Mouse (Mus musculus): ENCODE measurements around the gene Trio.

Trio gene

DNA sequence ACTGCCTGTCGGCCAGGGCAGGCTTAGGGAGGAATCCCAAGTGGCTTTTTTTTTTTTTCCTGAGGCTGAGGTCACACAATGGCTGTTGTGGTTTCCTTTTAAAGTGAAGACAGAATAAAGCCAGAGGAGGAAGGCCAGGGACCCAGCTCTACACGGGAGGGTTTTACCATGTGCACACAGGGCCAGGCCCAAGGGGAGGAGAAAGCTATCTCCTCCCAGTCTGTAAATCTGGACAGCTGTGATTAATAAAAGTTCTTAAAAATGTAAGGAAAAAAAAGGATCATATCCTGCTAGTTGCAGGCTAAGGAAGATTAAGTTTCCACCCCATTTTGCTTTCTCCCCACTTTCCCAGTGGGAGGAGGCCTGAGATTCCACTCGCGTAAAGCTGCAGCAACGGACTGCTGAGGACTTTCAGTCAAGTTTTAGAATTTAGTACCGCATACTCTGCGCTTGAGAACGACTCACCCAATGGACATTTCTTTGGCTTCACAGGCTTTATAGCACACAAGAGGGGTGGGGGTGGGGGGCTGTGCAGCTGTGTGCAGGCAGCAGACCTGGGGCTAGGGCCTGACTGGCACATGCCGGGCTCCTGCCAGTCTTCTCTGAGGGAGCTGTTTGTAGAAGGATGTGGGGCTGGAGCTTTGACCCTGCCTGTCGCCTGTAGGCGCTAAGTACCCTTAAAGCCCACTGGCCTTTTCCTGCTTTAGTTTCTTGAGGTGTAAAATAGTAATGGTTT lies 248.0 kb downstream of the Trio start:
- DNase-seq (ENCODE audit: low read depth, low spot score): no peak

DNA sequence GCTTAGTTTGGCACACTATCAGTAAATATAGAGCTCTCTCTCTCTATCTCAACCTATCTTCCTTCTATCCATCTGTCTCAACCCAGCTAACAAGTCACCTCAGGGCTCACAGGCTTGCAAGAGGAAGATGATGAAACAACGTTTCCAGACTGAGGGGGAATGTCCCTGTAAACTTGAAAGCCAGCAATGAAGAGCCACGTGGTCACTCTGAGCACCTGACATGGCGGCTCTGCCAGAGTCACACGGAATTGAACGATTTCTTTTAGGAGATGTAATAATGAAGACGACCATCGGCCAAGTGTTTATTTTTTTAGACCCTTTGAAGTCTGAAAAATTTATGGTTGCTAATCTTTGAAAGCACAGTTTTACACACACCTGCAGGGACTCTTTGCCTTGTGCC lies 251.2 kb downstream of the Trio start:
- DNase-seq (ENCODE audit: low read depth, low spot score): no peak

DNA sequence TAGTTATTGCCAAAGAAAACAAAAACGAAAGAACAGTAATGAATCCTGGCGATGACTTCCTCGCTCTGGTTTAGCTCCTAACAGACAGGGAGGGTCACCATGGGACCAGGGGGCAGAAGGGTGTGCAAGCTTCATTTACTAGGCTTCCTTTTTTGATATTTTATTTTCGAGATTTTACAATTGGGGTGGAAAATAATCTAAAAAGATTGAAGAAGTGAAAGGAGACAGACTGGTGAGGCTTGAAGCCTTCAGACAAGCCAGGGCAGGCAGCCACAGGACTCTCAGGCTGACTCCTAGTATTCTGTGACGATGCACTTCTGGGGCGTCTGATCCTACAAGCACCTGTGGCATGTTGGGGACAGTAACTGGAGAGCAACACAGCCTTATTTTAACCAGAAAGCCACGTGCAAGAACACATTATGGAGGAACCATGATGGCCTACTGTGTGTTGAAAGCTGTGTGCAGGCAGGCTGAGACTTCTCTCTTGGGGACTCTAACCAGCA lies 253.5 kb downstream of the Trio start:
- DNase-seq (ENCODE audit: low read depth, low spot score): no peak

DNA sequence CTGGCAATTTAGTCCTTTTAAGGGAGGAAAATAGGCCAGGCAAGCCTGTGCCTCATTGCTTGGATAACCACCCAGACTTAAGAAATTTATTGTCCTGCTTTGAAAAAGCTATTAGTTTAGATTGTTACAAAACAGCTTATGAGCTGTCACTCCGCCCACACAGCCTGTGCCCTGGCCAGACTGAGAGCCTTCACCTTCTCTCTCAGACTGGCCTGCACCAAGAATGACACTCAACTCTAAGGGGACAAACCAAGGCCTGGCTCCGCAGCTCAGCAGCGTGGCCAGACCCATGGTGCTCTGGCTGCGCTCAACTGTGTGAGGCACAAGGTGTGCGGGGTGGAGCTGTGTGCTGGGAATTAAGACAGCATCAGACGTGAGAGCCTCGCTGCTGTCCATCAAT lies 254.1 kb downstream of the Trio start:
- DNase-seq (ENCODE audit: low read depth, low spot score): no peak

DNA sequence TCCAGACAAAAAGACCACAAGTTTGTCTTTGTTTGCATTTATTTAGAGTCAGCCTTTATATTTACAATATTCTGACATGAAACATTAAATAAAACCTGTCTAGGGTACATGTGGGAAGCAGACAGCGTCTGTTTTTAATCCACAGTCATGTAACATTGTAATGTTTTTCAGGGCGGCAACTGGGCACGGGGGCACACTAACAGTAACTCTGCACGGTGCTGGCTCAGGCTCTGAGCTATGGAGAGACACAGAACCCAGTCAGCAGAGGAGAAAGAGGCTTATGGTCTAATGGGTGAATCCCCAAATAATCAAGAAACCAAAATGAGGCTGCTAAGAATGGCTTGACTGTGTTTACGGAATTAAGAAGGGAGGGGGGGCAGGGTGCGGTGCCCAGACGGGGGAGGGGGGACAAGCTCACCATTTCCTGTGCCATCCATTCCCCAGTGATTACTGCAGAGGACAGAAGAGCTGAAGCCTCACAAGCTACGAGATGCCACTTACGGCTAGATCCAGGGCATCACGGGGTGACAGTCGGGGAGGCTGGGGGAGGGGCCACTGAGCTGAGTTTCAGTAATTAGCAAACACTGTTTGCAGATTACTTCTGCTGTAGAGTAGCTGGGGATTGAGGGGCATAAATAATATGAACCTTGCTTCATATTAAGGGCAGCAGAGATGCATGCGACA lies 255.0 kb downstream of the Trio start:
- DNase-seq (ENCODE audit: low read depth, low spot score): no peak

DNA sequence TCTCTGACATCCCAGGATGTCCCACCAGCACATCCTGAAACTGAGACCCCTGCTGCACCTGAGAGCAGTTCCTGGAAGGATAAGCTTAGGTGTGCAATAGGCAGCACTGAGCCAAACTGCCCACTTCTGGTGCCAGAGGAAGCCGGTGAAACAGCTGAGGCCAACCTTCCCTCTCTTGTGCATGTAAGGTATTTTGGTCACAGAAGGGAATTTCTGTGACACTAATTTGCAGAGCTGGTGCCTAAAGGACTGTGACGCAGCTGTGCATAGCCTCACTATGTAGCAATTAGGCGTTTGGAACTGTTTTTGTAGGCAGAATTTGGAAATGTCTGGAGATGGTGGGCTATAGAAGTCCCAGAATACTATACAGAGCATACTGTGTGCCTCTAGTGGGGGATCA lies 264.2 kb downstream of the Trio start:
- no peak for DNase-seq (ENCODE audit: low read depth, low spot score)

DNA sequence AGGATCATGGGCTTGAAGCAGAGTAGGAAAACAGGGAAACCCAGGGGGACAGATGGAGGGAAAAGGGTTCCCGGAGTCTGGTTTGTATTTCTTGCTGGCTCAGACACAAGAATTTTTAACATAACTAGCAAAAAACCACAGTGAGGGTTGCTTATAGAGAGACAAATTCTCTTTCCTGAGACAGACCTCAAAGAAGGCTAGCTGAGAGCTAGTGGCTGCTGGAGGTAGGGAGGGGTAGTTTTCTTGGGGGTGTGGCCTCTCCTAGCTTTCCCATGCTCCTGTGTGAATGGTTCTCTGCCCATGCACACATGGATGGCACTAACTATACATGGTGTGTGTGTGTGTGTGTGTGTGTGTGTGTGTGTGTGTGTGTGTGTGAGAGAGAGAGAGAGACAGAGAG lies 265.0 kb downstream of the Trio start:
- DNase-seq (ENCODE audit: low read depth, low spot score): no peak

DNA sequence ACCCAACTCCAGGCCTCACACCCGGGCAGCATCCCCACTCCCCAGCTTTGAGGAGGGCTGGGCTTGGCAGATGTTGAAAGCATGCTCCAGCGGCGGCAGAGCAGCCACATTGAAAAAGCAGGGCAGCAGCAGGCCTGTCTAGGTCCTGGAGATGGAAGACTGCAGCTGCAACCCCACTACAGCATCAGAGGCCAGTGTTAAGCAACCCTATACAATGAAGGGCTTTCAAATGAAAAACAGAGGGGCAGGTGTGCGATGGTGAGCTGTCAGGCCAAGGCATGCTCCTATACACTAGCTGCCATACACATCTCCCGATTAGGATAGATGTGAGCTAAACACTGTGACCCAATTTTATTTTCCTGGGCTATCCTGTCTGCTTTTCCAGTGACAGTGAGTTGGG lies 265.8 kb downstream of the Trio start:
- no peak for DNase-seq (ENCODE audit: low read depth, low spot score)

DNA sequence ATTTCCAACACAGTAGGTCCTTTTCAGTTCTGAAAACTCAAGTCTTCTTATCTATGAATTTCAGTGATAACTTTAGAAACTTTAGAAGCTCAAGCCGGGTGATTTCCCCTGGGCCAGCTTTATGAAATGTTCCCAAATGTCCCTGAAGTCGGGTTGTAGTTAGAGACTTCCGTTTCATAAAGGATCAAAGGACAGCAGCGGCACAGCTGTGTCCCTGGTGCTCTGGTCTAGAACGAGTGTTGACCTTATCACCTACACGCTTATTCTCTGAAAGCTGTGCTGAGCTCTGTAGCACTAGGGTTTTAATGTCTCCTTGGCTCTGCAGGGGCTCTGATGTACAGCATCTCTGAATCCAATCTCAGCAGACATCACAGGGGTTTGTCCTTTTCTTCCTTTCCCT lies 267.0 kb downstream of the Trio start:
- DNase-seq (ENCODE audit: low read depth, low spot score): no peak

DNA sequence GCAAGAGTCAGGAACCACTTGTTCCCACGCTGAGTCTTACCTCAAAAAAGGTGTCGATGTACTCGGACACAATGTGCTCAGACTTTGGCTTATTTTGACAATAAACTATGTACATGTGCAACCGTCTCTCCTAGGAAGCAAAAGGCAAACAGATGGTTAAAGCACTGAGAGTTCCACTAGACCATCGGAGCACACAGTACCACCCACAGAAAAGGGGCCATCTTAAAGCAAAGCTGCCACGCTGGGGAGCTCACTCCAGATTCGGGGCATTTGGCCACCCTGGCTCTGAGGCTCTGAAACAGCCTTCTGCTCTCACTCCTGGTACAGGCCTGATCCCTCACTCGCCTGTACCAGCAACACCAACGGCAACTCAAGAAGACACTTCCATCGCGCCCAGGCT lies 269.2 kb downstream of the Trio start:
- DNase-seq (ENCODE audit: low read depth, low spot score): no peak

DNA sequence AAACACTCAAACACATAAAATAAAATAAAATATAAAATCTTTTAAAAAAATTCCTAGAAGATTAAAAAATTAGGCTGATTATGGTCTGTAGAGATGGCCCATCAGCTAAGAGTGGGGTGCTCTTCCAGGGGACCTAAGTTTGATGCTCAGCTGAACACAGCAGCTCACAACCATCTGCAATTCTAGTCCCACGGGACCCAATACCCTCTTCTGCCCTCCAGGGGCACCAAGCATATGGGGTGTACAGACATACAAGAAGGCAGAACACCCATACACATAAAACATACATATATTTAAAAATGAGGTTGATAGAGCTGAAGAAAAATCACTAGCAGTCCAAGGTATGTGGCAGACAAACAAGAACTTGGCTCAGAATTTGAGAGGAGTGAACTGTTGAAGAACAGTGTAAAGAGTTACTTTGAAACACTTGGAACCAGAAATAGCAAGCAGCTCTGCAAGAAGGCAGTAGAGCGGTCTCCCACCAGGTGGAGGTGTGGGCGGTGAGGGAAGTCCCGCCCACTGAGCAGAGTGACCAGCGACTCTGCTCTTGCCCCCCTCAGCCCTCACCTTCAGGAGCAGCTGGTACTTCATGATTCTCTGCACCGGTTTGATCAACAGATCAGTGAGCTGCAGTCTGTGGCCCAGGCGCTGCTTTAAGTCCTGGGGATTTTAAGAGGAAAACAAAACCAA lies 270.9 kb downstream of the Trio start:
- DNase-seq (ENCODE audit: low read depth, low spot score): no peak

DNA sequence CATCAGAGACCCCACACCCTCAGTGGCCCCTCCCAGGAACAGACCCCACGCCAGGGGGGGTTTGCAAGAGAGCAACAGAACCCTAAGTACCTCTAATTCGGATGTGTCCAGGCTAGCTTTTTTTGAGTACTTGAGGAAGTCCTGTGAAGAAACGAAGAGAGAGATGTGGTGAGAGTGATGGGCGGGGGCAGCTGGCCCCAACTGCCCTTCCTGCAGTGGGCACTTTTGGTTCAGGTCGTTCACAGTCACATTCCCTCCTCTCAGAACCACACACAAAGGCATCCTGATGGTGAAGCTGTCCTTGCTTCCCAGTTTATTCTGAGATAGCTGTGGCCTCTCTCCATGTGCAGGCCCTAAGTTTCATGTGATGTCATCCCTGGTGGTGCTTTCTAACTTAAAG lies 271.7 kb downstream of the Trio start:
- DNase-seq (ENCODE audit: low read depth, low spot score): no peak

DNA sequence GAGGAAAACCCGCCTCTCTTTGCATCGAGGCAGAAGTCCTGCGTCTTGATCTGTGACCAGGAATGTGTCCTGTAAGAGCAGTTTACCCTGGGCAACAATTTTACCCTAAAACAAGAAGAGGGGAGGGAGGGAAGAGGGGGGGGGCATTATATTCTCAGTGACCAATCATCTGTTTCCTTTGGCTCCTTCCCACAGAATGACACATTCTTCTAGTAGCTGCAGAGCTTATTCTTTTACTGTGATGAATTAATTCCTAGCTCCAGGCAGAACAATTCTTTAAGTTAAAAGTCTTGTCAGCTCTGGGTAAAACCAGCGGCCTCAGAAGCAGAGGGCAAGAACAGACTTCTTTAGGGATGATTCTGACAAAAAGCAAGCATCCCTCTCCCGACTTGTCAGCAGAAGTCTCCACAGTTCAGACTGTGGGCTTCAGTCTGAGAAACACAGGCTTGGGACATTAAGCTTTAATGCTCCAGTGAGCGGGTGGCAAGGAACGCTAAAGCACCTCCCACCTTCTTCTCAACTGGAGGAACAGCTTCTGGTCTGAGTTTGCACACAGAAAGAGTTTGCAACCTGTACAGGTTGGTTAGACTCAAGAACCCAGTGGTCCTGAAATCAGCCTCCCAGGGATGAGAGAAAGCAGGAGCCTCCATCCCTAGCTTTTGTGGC lies 272.8 kb downstream of the Trio start:
- no peak for DNase-seq (ENCODE audit: low read depth, low spot score)

DNA sequence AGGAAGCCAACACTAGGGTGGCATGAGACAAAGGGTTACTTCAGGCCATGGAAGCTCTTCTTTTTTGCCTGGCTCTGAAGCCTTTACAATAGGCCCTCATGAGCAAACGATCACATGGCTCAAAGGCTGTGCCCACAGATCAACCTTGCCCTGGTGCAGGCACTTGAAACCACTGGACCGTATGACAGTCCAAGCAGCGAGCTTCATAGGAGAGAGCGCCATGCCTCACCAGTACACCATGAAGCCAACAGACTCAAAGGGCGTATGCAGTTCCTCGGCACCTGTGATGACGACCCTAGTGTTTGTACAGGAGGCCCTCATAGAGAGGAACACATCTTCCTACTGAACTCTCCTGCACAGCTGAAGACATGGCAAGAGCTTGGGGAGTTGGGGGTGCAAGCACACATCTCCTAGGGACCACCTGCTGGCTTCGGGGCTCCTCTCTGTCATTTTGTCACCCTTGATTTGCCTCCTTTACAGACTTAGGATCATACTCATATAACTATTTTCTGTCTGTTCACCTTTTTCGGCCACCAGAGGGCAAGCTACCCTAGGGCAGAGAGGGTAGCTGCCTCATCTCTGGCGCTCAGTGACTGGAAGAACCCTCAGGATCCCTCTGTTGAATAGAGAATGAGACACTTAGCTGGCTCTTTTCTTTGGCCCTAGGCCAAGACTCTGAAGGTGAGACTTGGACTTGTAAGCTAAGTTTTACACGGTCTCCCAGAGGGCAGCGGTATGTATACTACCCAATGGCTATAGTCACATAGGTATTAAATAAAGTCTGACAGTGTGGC lies 273.8 kb downstream of the Trio start:
- DNase-seq (ENCODE audit: low read depth, low spot score): peak; percentile 62

DNA sequence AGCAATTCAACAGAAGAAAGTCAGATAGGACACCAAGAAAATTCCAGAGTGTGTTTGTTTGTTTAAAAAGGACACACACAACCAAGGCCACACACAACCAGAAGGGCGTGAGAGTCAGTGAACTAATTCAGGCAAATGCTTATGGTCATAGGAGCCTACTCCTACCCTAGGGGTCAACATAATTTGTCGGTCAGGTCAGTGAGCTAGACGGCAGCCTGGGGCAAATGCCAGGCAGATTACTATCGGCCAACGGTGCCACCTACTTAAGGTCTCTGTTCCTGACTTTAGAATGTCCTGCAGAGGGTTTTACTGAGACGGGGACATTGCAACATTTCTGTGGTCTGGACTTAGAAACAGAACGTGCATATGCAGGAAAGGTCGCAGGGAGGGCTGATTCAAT lies 276.9 kb downstream of the Trio start:
- no peak for DNase-seq (ENCODE audit: low read depth, low spot score)

DNA sequence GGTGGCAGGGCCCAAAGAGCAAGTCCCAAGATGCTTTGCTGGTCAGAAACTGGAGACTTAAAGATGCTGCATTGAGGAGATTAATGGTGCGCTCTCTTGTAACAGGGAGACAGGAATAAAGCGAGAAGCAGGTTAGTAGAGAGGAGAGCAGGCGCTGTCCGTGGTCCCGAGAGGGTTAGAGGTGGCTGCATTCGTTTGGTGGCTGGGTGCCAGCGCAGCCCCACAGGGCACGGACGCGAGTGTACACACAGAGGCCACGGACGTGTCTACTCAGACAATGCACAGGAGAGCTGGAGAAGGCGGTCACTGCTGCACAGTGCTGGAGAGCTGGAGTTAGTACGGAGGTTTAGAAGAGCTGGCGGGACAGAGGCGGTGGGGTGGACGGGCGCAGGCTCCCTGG lies 278.1 kb downstream of the Trio start:
- peak; percentile 60 for DNase-seq (ENCODE audit: low read depth, low spot score)

DNA sequence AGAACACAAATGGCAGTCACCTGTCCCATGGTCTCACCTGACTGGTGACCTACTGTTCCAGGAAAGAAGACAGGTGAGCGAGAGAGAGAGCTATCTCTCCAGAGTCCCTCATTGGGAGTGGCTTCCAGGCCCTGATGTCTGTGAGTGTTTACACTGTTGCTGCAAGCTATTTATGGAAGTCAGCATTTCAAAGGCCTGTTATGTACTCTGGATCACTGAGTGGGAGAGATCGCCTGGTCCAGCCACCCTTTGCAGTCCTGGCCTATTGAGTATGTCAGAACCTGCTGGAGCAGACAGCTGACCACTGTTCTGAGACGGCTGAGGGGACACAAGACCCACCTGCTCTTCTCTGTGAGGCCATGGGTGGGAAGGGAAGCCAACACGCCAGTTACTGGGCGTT lies 280.7 kb downstream of the Trio start:
- no peak for DNase-seq (ENCODE audit: low read depth, low spot score)

DNA sequence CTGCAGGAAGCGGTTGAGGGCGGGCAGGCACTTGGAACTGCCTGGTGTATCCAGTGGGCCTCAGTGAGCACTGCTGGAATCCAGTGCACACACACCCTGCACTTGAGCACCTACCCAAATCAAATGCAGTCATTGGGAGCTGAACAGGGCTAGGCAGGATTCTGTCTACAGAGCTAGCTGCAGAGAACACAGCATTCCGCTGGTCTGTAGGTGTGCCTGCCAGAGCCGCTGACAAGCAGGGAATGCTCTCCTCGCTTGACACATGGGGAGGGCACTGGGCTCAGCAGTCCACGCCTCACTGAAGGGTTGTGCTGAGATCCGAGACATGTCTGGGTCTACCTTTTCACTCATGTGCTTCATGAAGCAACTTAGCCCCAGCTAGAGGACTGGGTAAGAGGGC lies 285.6 kb downstream of the Trio start:
- DNase-seq (ENCODE audit: low read depth, low spot score): no peak

DNA sequence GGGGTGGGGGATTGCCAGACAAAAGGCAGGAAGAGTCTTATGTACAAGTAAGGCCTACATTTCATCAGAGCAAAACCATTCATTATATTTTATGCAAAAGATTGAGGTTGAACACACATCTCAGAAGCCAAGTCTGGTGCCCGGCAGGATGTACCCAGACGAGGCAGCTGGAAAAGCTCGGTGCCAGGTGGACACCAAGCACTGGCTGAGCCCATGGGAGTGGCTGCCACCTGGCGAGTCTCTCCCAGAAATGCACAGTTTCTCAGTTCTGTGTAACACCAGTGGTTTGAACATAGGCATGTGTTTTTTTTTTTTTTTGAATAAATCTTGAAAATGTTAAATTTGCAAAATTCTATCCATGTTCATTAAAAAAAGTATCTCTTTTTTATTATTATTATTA lies 293.8 kb downstream of the Trio start:
- DNase-seq (ENCODE audit: low read depth, low spot score): no peak

DNA sequence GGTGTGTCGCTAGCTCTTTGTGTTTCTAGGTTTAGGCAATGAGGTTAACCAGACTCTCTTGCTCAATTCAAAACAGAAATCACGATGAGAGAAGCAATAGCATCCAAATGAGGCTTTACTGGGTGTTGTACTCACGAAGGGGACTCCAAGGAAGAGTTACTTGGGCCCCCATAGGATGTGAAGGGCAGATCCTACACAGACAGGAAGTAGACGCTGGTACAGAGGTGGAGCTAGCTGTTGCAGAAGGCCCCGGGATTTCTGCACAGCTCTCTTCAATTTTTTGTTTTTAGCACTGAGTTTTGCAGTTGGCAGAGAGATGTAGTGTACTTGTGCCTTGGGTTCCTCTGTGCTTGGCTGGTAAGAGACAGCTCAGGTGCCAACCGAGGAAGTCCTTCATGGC lies 299.4 kb downstream of the Trio start:
- DNase-seq (ENCODE audit: low read depth, low spot score): no peak

All from ZHBTc4 (cell line).